Mouse (Mus musculus) lung, postnatal 0 days (tissue): ENCODE data around the gene Fam222b. TPM values are rescaled to one million over a fixed set of nuclear protein-coding genes. Genes with fewer than 3 reads are reported as not detected.
A peak's percentile ranks its signal among the peaks of the same experiment; 100 is the strongest.

Experiments
- ATAC-seq: fragments of 200-750 bp; cut with Nextera tagmentation; 2 replicates; pipeline ENCODE4 v1.8.0; 2017; ENCODE audit warnings: moderate library complexity
- DNase-seq: peaks from one replicate; pipeline ENCODE4 v3.0.0-alpha.2; 2016; ENCODE audit warnings: low spot score
- H3K27ac ChIP-seq: fragments of 300-500 bp; sonication (generic); 2 replicates; pipeline ENCODE4 v1.5.1; 2014; ENCODE audit warnings: antibody characterized with exemption, mild to moderate bottlenecking, low read length, mixed read lengths
- H3K27me3 ChIP-seq: fragments of 300-500 bp; sonication (generic); replicated peaks from 2 replicates; pipeline ENCODE4 v1.6.1; 2014; ENCODE audit warnings: low read length, mixed read lengths; ENCODE audit not compliant: insufficient read depth
- H3K36me3 ChIP-seq: fragments of 300-500 bp; sonication (generic); 2 replicates; pipeline ENCODE4 v1.6.1; 2014; ENCODE audit warnings: low read length, mixed read lengths; ENCODE audit not compliant: insufficient read depth
- H3K4me1 ChIP-seq: fragments of 300-500 bp; sonication (generic); 2 replicates; pipeline ENCODE4 v1.6.1; 2014; ENCODE audit warnings: antibody characterized with exemption, low read depth, low read length, mixed read lengths; ENCODE audit not compliant: insufficient read depth
- H3K4me2 ChIP-seq: fragments of 300-500 bp; sonication (generic); replicated peaks from 2 replicates; pipeline ENCODE4 v1.6.1; 2014; ENCODE audit warnings: low read depth, mild to moderate bottlenecking, low read length, moderate library complexity, mixed read lengths
- H3K4me3 ChIP-seq: fragments of 300-500 bp; sonication (generic); 2 replicates; pipeline ENCODE4 v1.5.1; 2014; ENCODE audit warnings: low read depth, low read length
- H3K9ac ChIP-seq: fragments of 300-500 bp; sonication (generic); replicated peaks from 2 replicates; pipeline ENCODE4 v1.6.1; 2014; ENCODE audit warnings: low read depth, mild to moderate bottlenecking
- H3K9me3 ChIP-seq: fragments of 300-500 bp; sonication (generic); 2 replicates; pipeline ENCODE4 v1.6.1; 2016; ENCODE audit warnings: low read length, mixed read lengths
- CTCF ChIP-seq: IDR thresholded peaks from 2 replicates; pipeline ENCODE4 v1.5.1; 2016; ENCODE audit warnings: antibody characterized with exemption, mild to moderate bottlenecking
- EP300 ChIP-seq: IDR thresholded peaks from 2 replicates; pipeline ENCODE4 v1.6.1; 2016; ENCODE audit warnings: antibody characterized with exemption, mild to moderate bottlenecking, control low read depth
- WGBS: fragments of 180-500 bp; shearing (Covaris S2); extraction: QIAGEN DNeasy Blood & Tissue Kit; methylation state at CpG from one replicate; pipeline ENCODE4 v1.1.7; 2014; 5-methylcytosine and 5-hydroxymethylcytosine counted together
- polyA plus RNA-seq: library from polyadenylated mRNA; unstranded; fragments of >200 nt; fragmentation: Nextera tagmentation; extraction: Ambion mirVana; gene quantifications from 2 replicates; pipeline ENCODE4 v1.2.1, GENCODE M21; 2015

Fam222b gene
- polyA plus RNA-seq, 1 experiment from 2014 or later = 10.0 TPM

- H3K9ac ChIP-seq = peak overlapping the region; percentile 62
- ATAC-seq (peak; percentile 100), DNase-seq (peak; percentile 97)
- TF ChIP-seq EP300 (no peak), CTCF (no peak)
- H3K27ac ChIP-seq = peak overlapping the region; percentile 65; the same call in 1 of the 2 replicates
- peaks cover 10% of the 10 kb centered on the region; the same call in 1 of the 2 replicates for H3K4me1 ChIP-seq
- WGBS = 1% methylated on average over 31 of the region's 37 CpGs
- peak overlapping the region; percentile 65 for H3K4me3 ChIP-seq
- H3K4me2 ChIP-seq = peak overlapping the region; percentile 66
- no peaks in the 10 kb centered on the region for H3K9me3 ChIP-seq
- H3K36me3 ChIP-seq = no peaks in the 10 kb centered on the region
- no peaks in the 10 kb centered on the region for H3K27me3 ChIP-seq
These were observed 21.1 kb downstream of the Fam222b start for GRCm38 (mm10) chr11:78115367-78116145.

GRCm38 (mm10) chr11:78116146-78116410 lies 21.6 kb downstream of the Fam222b start:
- TF ChIP-seq CTCF = no peak
- TF ChIP-seq EP300 = no peak
- Histone ChIP-seq H3K4me2 (peak overlapping the region; percentile 66), H3K4me3 (peak overlapping the region; percentile 65), H3K9me3 (no peaks in the 10 kb centered on the region), H3K36me3 (no peaks in the 10 kb centered on the region), H3K9ac (peak overlapping the region; percentile 62; the same call in 1 of the 2 replicates), H3K27ac (no peak overlapping the region), H3K4me1 (peaks cover 10% of the 10 kb centered on the region; the same call in 1 of the 2 replicates), H3K27me3 (no peaks in the 10 kb centered on the region)
- WGBS = 18% methylated on average over 5 of the region's 5 CpGs
- no peak for ATAC-seq
- DNase-seq = no peak

- Histone ChIP-seq H3K36me3 (no peaks in the 10 kb centered on the region), H3K27ac (no peak overlapping the region), H3K9ac (no peak overlapping the region), H3K4me1 (peaks cover 10% of the 10 kb centered on the region; the same call in 1 of the 2 replicates), H3K4me2 (no peak overlapping the region), H3K9me3 (no peaks in the 10 kb centered on the region), H3K4me3 (no peak overlapping the region), H3K27me3 (no peaks in the 10 kb centered on the region)
- no peak for DNase-seq
- TF ChIP-seq EP300 = no peak
- no peak for TF ChIP-seq CTCF
- no peak for ATAC-seq
These were observed 24.0 kb downstream of the Fam222b start for GRCm38 (mm10) chr11:78118467-78118866.

- no peaks in the 10 kb centered on the region for H3K9me3 ChIP-seq
- H3K27me3 ChIP-seq = no peaks in the 10 kb centered on the region
- 59% methylated on average over 8 of the region's 8 CpGs for WGBS
- ATAC-seq (no peak), DNase-seq (no peak)
- H3K4me1 ChIP-seq = peaks cover 10% of the 10 kb centered on the region; the same call in 1 of the 2 replicates
- TF ChIP-seq CTCF (no peak), EP300 (no peak)
- no peak overlapping the region for H3K4me2 ChIP-seq
- H3K4me3 ChIP-seq = no peak overlapping the region
- H3K36me3 ChIP-seq = no peaks in the 10 kb centered on the region
- H3K9ac ChIP-seq = no peak overlapping the region
- H3K27ac ChIP-seq = no peak overlapping the region
These were observed 25.4 kb downstream of the Fam222b start for GRCm38 (mm10) chr11:78119898-78120297.

- WGBS = 38% methylated on average over 5 of the region's 5 CpGs
- peak; percentile 54 for DNase-seq
- ATAC-seq = no peak
These were observed 26.7 kb downstream of the Fam222b start for GRCm38 (mm10) chr11:78121176-78121575.

GRCm38 (mm10) chr11:78122815-78123214 lies 28.4 kb downstream of the Fam222b start:
- H3K4me3 ChIP-seq = no peak overlapping the region
- no peak overlapping the region for H3K4me2 ChIP-seq
- H3K27me3 ChIP-seq = no peaks in the 10 kb centered on the region
- no peak for ATAC-seq
- TF ChIP-seq CTCF = no peak
- no peak for TF ChIP-seq EP300
- 70% methylated on average over 4 of the region's 4 CpGs for WGBS
- H3K27ac ChIP-seq = no peak overlapping the region
- DNase-seq = no peak
- H3K36me3 ChIP-seq = no peaks in the 10 kb centered on the region
- 0 out of 2 replicates have a peak, but pooled peaks cover 4% of the 10 kb centered on the region for H3K4me1 ChIP-seq
- H3K9ac ChIP-seq = no peak overlapping the region
- no peaks in the 10 kb centered on the region for H3K9me3 ChIP-seq

More at GRCm38 (mm10) chr11:78121176-78121575, 26.7 kb downstream of the Fam222b start:
- Histone ChIP-seq H3K4me2 (no peak overlapping the region), H3K4me1 (peaks cover 4% of the 10 kb centered on the region; the same call in 1 of the 2 replicates), H3K36me3 (no peaks in the 10 kb centered on the region), H3K9ac (no peak overlapping the region), H3K4me3 (no peak overlapping the region), H3K27ac (no peak overlapping the region), H3K9me3 (no peaks in the 10 kb centered on the region), H3K27me3 (no peaks in the 10 kb centered on the region)
- no peak for TF ChIP-seq CTCF
- peak; percentile 36; the same call in 1 of the 2 replicates for TF ChIP-seq EP300
